Mouse (Mus musculus): Measurements from ENCODE around the gene E4f1. TPM values are rescaled to one million over a fixed set of nuclear protein-coding genes. Genes with fewer than 3 reads are reported as not detected.
"Not testable (repeated sequence)": the region's sequence is repeated elsewhere in the genome, so short reads cannot be mapped to it uniquely, and the experiment has no call there.

E4f1 gene
- total RNA-seq, 2 experiments from 2014 or later = 28.7 to 34.8 TPM

- 0 out of 2 replicates have a peak, but pooled peaks have one; percentile 47 for ATAC-seq (replicated peaks; ENCODE audit: low FRiP score, poor library complexity, severe bottlenecking)
Observed at GRCm38 (mm10) chr17:24463374-24464133, 6.6 kb downstream of the E4f1 start.

DNA sequence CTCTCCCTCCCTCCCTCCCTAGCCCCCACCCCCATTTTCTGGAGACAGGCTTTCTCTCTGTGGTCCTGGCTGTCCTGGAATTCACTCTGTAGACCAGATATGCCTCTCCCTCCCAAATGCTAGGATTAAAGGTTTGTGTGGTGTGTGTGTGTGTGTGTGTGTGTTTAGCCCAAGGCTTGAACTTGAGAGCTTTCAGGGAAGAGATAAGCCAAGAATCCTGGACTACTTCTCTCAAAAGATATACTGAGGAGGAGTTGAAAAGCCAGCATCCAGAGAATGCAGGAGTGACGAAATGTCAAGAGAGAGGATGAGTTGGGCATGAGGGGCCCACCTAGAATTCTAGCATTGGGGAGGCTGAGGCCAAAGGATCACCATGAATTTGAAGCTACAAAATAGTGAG is 7.2 kb downstream of the E4f1 start:
- no peak for ATAC-seq (replicated peaks; ENCODE audit: low FRiP score, poor library complexity, severe bottlenecking)

DNA sequence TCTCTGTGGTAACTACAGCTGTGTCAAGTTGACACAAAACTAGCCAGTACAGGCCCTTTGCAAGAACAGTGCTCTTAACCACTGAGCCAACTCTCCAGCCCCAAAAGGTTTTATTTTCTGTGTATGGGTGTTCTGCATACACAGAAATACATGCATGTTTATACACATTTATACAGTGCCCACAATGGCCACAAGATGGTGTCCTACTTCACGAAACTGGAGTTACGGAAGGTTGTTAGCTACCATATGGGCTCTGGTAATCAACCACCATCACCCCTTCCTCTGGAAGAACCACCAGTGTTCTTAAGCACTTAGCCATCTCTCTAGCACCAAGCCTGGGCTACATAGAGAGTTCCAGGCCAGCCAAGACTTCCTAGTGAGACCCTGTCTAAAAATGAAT is 8.5 kb downstream of the E4f1 start:
- peak; percentile 75; the same call in 1 of the 2 replicates for ATAC-seq (replicated peaks; ENCODE audit: low FRiP score, poor library complexity, severe bottlenecking)

- not testable (repeated sequence) for ATAC-seq (replicated peaks; ENCODE audit: low FRiP score, poor library complexity, severe bottlenecking)
Observed at GRCm38 (mm10) chr17:24455523-24456206, 14.4 kb downstream of the E4f1 start.

DNA sequence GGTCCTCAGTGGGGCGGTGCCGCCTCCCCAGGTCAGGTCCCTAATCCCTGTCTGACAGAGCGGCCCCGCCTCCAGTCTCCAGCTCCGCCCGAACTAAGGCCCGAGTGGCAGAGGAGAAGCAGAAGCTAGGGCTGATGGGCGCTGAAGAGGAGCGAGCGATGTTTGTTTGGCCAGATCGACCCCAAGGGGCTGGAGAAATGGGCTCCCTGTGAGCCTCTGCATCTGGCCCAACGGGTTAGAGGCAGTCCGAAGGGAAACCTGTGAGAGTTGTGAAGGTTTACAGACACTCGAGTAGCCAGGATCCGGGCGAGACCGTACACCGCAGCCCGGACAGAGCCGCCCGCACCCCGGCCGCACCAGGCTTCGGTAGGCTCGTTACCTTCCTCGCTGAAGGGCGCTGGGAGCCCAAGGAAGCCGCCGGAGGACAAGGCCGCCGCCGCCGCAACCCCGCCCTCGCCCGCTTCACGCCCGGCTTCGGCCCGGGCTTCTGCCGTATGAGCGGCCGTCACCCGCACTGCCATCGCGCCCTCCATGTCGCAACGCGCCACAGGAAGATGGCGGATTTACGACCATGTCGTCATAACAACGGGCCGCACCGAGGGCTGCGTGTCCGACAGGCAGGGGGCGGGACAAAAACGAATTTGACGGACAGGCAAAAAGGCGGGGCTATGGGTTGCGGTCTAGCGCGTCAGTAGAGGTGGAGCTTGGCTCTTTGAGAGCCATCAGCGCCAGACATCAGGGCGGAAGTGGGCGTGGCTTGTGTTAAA is 15.2 kb downstream of the E4f1 start:
- ATAC-seq (replicated peaks; ENCODE audit: low FRiP score, poor library complexity, severe bottlenecking) = peak; percentile 91

GRCm38 (mm10) chr17:24454218-24454755 is 15.8 kb downstream of the E4f1 start:
- peak; percentile 10; the same call in 1 of the 2 replicates for ATAC-seq (replicated peaks; ENCODE audit: low FRiP score, poor library complexity, severe bottlenecking)

GRCm38 (mm10) chr17:24453372-24453771 is 16.7 kb downstream of the E4f1 start:
- no peak for ATAC-seq (replicated peaks; ENCODE audit: low FRiP score, poor library complexity, severe bottlenecking)

- no peak for ATAC-seq (replicated peaks; ENCODE audit: low FRiP score, poor library complexity, severe bottlenecking)
Observed at GRCm38 (mm10) chr17:24451220-24451619, 18.9 kb downstream of the E4f1 start.

DNA sequence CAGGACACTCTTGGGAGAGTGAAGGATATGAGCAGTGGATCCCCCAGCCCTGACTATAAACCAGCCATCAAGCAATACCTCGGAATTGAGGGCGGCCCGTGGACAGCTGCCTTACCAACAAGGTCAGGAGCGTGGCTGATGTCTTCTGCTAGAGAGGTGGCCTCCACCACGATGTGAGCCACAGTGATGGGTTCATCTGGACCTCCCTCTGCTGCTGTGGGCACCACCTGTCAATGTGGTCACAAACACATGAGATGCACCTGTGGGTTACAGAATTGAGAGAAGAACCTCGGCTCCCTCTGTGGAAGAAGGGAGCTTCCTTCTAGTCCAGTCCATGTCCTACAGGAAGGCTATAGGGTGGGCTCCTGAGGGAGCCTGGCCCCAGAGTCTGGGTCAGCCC is 20.6 kb downstream of the E4f1 start:
- no peak for ATAC-seq (replicated peaks; ENCODE audit: low FRiP score, poor library complexity, severe bottlenecking)

- ATAC-seq (replicated peaks; ENCODE audit: low FRiP score, poor library complexity, severe bottlenecking) = no peak
Observed at GRCm38 (mm10) chr17:24446590-24446989, 23.5 kb downstream of the E4f1 start.

- ATAC-seq (replicated peaks; ENCODE audit: low FRiP score, poor library complexity, severe bottlenecking) = no peak
Observed at GRCm38 (mm10) chr17:24443409-24443808, 26.7 kb downstream of the E4f1 start.

DNA sequence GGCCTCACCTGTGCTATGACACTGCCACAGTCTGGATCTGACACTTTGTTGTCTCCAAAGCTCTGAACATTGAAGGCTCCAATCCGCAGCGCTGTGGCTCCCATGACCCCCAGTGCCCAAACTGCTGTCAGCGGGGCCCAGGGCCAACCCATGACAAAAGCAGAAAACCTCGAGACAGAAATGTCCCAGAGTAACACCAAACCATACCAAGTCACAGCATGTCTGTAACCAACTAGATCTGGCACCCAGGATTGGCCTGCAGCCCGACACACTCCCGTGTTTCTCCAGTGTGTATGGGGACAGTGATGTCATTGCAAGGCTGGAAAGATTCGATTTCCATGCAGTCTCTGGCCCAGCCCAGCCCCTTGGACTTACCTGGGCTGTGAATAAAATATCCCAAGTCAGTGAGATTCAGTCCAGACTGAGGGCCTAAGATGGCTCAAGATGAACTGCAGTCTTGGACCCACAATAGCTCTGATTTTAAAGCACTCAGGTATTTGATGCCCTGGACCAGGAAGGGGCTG is 27.4 kb downstream of the E4f1 start, which contains the start of gene Dnase1l2:
Gene Dnase1l2, minus strand, starts transcription at position 474 of the 524 bp plus-strand sequence.
- ATAC-seq (replicated peaks; ENCODE audit: low FRiP score, poor library complexity, severe bottlenecking) = no peak

DNA sequence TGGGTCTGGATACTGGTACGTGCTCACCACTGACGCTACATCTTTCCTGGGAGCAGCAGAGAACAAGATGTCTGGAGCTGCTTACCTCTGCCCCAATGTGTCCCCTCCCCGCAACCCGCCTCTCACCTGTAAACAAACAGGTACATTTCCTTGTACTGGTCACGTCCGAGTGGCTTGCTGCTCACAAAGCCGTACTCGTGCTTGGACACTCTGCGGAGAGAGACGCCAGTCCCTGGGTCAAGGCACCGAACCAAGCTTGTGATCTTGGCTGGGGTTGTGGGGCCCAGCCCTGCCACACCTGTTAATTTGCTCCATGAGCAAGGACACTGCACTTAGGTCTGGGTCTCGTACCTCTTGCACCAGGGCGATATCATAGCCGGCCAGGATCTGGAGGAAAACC is 28.0 kb downstream of the E4f1 start:
- ATAC-seq (replicated peaks; ENCODE audit: low FRiP score, poor library complexity, severe bottlenecking) = no peak

DNA sequence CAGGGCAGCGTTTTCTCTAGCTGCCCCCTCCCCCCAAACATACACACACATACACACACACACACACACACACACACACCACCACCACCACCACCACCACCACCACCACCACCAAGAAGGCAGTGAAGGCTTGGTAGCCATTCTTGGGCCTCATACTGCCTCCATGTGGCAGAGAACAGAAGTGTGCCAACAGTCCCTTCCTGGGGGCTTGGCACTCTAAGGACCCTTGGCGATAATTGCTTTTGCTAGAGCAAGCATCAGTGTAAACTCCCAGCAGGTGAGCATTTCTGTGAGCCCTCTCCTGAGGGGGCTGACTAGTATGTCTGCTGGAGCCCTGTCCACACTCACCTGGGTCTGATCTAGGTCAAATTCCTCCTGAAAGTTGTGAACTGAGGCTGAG is 29.0 kb downstream of the E4f1 start:
- no peak for ATAC-seq (replicated peaks; ENCODE audit: low FRiP score, poor library complexity, severe bottlenecking)

DNA sequence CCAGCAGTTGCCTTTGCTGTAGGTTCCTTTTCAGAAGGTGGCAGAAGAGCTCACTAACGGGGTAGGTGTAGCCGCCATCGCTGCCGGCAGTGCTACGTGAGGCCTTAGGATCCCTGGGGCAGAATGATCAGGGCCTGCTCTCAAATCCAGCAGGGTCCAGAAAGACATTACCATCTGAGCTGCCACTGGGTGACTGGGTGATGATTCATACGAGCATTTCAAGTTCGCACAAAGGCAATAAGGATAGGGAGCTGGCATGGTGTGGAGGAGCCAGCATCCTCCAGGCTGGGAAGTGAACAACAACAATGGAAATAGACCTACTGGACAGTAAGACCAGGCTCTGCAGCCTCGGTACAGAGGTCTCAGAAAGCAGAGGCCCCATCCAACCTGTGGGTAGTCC is 29.7 kb downstream of the E4f1 start:
- no peak for ATAC-seq (replicated peaks; ENCODE audit: low FRiP score, poor library complexity, severe bottlenecking)

DNA sequence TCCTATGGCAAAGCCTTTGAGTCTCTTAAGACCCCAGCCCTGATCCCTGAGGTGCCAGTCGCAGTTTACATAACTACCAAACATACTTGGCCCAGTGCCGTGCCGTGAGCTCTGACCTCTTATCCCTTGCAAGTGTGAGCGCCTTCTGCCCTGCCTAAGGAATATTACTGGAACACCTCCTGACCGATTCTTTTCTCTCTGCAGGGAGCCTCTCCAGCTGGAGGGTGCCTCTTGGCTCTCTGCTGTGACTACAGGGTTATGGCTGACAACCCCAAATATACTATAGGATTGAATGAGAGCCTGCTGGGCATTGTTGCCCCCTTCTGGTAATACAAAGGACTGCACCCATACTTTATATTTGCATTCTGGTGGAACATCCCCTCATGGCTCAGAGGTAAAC is 33.1 kb downstream of the E4f1 start:
- peak; percentile 87 for ATAC-seq (replicated peaks; ENCODE audit: low FRiP score, poor library complexity, severe bottlenecking)

GRCm38 (mm10) chr17:24429201-24429983 is 40.7 kb downstream of the E4f1 start:
- ATAC-seq (replicated peaks; ENCODE audit: low FRiP score, poor library complexity, severe bottlenecking) = no peak

DNA sequence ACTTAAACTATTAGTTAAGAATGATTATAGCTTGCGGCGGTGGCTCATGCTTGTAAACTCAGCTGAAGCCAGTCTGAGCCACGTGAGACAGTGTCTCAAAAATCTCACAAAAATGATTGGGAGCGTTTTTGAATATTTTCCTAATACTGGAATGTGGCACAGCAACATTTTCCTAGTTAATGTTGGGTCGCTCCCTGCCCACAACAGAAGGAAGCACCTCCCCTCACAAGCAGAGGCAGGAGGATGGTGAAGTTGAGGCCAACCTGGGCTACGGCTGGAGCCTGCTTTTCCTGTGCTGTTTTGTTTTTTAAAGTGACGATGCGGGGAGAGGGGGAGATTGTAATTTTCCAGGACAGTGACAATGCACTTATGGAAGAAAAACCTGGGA is 42.9 kb downstream of the E4f1 start:
- peak; percentile 7; the same call in 1 of the 2 replicates for ATAC-seq (replicated peaks; ENCODE audit: low FRiP score, poor library complexity, severe bottlenecking)

DNA sequence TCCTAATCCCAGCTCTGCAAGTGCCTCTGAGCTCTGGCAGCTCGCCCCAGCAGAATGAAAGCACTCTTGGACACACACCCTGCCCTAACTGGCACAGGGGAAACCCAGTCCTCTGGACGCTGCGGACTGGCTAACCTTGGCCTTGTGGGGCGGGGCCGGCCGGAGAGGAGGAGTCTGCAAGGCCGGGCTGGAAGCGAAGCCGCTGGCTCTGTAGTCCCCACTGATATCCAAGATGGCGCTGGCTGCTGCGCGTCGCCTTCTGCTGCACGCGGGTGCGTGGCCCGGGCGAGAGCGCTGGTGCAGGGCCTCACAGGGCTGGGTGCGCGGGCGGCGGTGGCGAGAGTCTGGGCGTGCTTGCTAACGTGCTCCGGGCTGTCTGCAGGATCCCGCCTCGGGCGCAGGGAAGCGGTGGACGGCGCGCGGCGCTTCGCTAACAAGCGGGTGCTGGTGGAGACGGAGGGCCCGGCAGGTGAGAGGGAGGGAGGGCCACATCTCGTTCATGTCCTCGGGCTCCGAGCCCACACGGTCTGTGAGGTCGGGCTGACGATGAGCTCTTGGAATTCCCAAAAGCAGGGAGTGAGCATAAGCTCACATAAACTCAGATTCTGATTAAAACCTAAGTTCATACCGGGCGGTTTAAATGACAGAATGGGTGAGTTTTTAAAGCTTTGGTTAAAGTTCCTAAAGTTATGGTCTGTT is 43.5 kb downstream of the E4f1 start, which contains the start of gene Eci1:
Gene Eci1, plus strand, starts transcription at position 171 of the 699 bp plus-strand sequence.
- peak; percentile 98 for ATAC-seq (replicated peaks; ENCODE audit: low FRiP score, poor library complexity, severe bottlenecking)
